Mouse (Mus musculus) gastrocnemius, adult 2 months (tissue): ENCODE measurements around the gene Rpain. TPM values are rescaled to one million over a fixed set of nuclear protein-coding genes. Genes with fewer than 3 reads are reported as not detected.

Experiments
- DNase-seq: peaks from one replicate; pipeline ENCODE4 v3.0.0; 2022
- H3K27ac ChIP-seq: fragments of 200-600 bp; 2 replicates; pipeline ENCODE4 v1.8.1; 2022; ENCODE audit warnings: mild to moderate bottlenecking
- H3K4me3 ChIP-seq: fragments of 200-600 bp; 2 replicates; pipeline ENCODE4 v1.8.1; 2022; ENCODE audit warnings: mild to moderate bottlenecking, moderate library complexity
- CTCF ChIP-seq: fragments of 200-600 bp; IDR thresholded peaks from 2 replicates; pipeline ENCODE4 v1.8.1; 2022; ENCODE audit warnings: antibody characterized with exemption, mild to moderate bottlenecking, moderate library complexity
- intact Hi-C: fragments of 180-260 bp; cut with DNase I; formaldehyde crosslinking; loops from one replicate; pipeline ENCODE4 v1.15.1; 2025
- long read RNA-seq, 2 experiments: library from polyadenylated mRNA; stranded (forward); transcript quantifications; one replicate each; pipeline ENCODE4 v2.0.0; 2021
- total RNA-seq, 2 experiments: library from RNA; stranded (reverse); gene quantifications; 2 replicates each; pipeline ENCODE4 v1.2.3; 2021

Gene Rpain
- total RNA-seq = 10 to 100 TPM; 12.2 to 13.9 TPM
- long read RNA-seq, experiment 1, transcript Rpain-201 (7 exons, 1,100 nt) = major isoform, 11 of 14 reads
- long read RNA-seq, experiment 1, partial matches to known transcripts = 0 of 14 reads
- long read RNA-seq, experiment 1, other reads (novel, unspliced or antisense) = 2 of 14 reads
- long read RNA-seq, experiment 2, transcript Rpain-201 (7 exons, 1,100 nt) = major isoform, 16 of 21 reads
- long read RNA-seq, experiment 2, partial matches to known transcripts = 0 of 21 reads
- long read RNA-seq, experiment 2, other reads (novel, unspliced or antisense) = 3 of 21 reads

DNA sequence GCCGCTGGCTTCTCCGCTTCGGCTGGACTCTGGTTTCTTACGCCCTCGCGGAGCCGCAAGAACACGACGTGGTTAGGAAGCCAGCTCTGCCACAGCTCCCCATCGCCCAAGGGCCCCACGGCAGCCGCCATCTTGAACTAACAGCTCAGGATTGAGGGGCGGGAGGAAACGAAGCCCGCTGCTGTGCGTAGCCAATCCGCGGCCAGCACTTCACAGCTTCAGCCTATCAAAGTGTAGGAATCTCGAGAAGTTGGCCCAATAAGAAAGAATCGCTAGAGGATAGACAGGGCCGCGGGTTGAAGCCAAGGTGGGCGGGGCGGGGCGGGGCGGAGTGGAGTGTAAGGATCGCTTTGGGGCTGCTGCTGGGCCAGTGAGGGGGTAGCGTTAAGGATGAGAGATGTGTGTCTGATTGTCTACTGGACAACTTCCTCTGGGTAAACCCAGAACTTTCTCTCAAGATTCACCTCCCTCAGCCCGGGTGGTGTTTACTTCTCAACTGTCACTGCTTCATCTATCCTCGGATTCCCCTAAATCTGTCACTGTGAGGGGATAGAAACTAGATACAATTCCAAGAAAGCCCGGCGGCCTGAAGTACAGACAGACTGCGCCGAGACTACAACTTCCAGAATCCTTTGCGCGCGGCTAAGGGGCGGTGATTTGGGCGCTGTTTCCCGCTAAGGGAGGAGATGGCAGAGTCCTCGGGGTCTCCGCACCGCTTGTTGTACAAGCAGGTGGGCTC is at the start of gene Rpain, which contains the start of gene Nup88:
Gene Rpain, plus strand, starts transcription at position 393 of the 739 bp plus-strand sequence.
Gene Nup88, minus strand, starts transcription at position 153 of the 739 bp plus-strand sequence.
- TF ChIP-seq CTCF = no peak
- Histone ChIP-seq H3K4me3 (peak within 1 kb of the TSS; percentile 79), H3K27ac (peak within 1 kb of the TSS; percentile 94)
- peak; percentile 94 for DNase-seq
- intact Hi-C loops = no loop called here

GRCm38 (mm10) chr11:70931461-70931860 is 38.6 kb upstream of the Rpain start:
- Histone ChIP-seq H3K4me3 (no peak overlapping the region), H3K27ac (no peak overlapping the region)
- DNase-seq = no peak
- intact Hi-C loops = no loop called here
- TF ChIP-seq CTCF = no peak

- no peak for TF ChIP-seq CTCF
- Histone ChIP-seq H3K27ac (no peak overlapping the region), H3K4me3 (no peak overlapping the region)
- DNase-seq = no peak
- intact Hi-C loops = no loop called here
These were observed 34.7 kb upstream of the Rpain start for GRCm38 (mm10) chr11:70935316-70935715.

GRCm38 (mm10) chr11:70942596-70942995 is 27.4 kb upstream of the Rpain start:
- no peak for TF ChIP-seq CTCF
- intact Hi-C loops = no loop called here
- no peak overlapping the region for H3K27ac ChIP-seq
- no peak overlapping the region for H3K4me3 ChIP-seq
- no peak for DNase-seq

DNA sequence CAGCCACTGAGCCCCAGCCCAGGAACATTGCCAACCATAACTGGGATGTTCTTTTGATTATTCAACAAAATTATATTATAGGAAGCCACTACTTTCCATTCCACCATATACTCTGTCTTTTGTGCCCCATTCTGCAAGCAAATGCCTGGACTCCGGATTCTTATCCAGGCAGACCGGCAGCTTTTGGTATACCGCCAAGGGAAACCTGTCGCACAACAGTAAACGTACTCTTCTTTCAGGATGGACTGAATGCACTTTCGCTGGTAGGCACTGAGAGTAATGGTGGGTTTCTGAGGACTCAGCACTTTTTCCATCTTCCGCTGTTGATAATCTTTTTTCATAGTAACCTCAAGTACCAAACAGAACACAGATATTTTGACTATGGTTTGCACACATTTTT is 26.4 kb upstream of the Rpain start:
- no peak for TF ChIP-seq CTCF
- Histone ChIP-seq H3K4me3 (no peak overlapping the region), H3K27ac (no peak overlapping the region)
- no peak for DNase-seq
- intact Hi-C loops = no loop called here

DNA sequence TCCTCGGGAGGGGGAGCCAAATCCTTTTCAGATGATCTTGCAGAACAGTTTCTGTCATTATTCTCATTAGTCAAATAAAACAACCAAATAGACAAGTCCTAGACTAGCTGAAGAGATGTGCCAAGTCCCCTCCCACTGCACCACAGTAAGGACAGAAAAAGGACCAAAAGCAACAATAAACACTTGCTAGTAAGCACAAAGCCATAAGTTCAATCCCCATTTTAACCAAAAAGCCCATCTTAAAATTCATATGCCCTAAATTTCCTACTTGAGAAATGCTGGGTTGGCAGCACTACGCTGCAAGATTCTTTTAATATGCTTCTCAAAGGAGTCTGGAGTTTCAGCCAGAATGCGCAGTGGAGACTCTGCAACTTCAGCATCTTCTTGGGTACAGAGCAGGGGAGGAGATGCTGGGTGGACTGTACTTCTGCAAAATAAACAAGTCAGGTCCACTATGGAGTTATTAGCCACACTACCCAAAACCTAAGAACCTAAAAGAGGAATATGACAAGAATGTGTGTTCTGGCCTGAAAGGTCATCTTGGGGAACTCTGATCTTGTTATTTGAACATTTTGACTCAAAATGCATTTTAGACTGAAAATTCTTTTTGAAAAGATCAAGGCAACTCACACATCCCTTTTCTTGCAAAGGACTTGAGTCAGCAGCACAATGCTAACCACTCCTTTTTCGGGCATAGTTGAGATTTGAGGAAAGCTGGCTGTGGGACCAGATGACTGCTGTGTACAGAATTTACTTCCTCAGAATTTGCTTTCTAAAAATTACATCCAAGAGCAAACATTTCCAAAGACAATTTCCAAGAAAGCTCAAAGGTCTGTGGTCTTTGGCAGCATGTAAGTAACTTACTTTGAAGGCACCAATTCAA is 24.8 kb upstream of the Rpain start:
- intact Hi-C loops = no loop called here
- Histone ChIP-seq H3K27ac (peak overlapping the region; percentile 28), H3K4me3 (no peak overlapping the region)
- no peak for TF ChIP-seq CTCF
- DNase-seq = no peak

- no peak for DNase-seq
- Histone ChIP-seq H3K27ac (no peak overlapping the region), H3K4me3 (no peak overlapping the region)
- no peak for TF ChIP-seq CTCF
- intact Hi-C loops = no loop called here
These were observed 15.3 kb upstream of the Rpain start for GRCm38 (mm10) chr11:70954711-70955110.

DNA sequence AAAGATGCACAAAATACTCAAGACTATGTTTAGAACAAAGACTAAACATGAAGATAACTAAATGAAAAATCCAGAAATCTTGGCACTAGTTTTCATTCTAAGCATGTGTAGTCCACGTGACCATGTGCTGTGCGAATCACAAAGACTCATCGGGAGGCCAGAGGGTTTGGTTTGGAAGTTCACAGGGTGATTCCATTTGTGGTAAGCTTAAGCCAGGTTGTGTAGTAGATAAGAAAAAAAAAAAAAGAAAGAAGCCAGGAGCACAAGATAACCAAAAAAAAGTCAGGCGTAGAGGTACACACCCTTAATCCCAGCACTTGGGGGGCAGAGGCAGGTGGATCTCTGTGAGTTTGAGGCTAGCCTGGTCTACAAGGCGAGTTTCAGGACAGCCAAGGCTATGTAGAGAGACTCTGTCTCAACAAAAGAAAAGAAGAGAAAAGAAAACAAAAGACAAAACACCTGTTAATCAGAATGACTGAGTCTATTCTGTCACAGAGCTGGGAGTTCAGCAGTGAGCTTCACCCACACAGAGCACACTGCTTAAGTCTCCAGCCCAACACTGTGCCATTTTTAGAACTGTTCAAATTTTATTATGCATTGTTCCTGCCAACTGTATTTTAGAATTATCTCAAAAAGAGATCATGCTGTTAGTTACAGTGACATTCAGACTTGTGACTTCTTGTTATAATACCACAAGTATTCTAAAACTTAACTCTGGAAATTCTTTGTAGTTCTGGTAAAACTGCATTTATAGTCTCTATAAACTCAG is 9.0 kb upstream of the Rpain start:
- intact Hi-C loops = no loop called here
- H3K4me3 ChIP-seq = no peak overlapping the region
- no peak for TF ChIP-seq CTCF
- DNase-seq = no peak
- no peak overlapping the region for H3K27ac ChIP-seq

GRCm38 (mm10) chr11:70964222-70964907 is 5.6 kb upstream of the Rpain start:
- intact Hi-C loops = no loop called here
- no peak overlapping the region for H3K27ac ChIP-seq
- no peak for TF ChIP-seq CTCF
- no peak overlapping the region for H3K4me3 ChIP-seq
- no peak for DNase-seq

DNA sequence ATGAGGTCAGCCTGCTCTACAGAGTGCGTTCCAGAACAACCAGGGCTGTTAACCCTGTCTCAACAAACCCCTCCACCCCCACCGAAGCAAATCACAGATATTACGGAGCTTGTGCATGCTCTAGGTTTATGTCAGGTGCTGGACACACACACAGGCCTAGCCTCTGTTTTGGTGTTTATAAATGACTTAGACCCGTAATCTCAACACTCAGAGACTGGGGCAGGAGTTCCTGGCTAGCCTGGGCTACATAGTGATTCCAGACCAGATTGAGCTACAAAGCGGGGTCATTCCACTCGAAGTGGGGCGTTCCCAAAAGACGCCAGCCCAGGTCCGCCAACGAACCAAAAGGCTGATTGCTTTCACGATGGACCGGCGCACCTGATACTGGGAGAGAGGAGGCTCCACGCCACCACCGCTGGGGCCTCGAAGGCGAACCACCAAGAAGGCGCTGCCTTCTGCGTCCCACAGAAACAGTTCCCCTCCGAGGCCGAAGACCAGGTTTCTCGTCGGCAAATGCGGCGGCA is 680 bp upstream of the Rpain start:
- no peak for TF ChIP-seq CTCF
- no peak for DNase-seq

More for the DNA sequence above, 680 bp upstream of the Rpain start:
- Histone ChIP-seq H3K4me3 (peak overlapping the region; percentile 79), H3K27ac (peak overlapping the region; percentile 94)
- intact Hi-C loops = no loop called here
